Mouse (Mus musculus): ENCODE data around the gene P3h1.
"Not testable (repeated sequence)": the region's sequence is repeated elsewhere in the genome, so short reads cannot be mapped to it uniquely, and the experiment has no call there.

P3h1 gene

DNA sequence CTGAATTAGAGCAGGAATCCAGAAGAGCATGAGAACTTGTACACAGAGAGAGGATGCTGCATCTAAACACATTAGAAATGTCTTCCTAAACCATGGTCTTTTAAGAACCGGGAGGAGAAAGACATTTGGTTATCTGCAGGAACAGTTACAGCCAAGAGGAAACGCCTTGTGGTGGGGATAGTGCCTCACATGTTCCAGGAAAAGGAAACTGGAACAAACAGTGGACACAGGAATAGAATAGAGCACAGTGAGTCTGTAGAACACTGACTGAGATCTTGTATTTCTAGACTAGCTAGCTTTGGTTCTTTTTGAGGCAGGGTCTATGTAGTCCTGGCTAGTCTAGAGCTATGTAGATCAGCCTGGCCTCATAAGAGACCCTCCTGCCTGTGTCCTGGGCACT, 42.5 kb downstream of the P3h1 start:
- no peak for DNase-seq (ENCODE audit: low read depth)

DNA sequence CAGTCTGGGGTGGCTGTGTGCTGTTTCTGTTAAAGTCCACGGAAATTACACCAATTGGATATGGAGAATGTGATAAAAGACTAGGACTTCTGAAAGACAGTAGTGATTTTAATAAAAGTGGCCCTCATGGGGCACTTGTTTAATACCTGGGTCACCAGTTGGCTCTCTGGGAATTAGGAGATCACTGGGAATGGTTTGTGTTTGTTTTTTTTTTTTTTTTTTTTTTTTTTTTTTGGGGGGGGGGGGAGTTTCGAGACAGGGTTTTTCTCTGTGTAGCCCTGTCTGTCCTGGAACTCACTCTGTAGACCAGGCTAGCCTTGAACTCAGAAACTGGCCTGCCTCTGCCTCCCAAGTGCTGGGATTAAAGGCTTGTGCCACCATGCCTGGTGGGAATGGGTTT, 43.0 kb downstream of the P3h1 start:
- DNase-seq (ENCODE audit: low read depth): no peak

- not testable (repeated sequence) for DNase-seq (ENCODE audit: low read depth)
Observed at GRCm38 (mm10) chr4:119278784-119279183, 46.1 kb downstream of the P3h1 start.

DNA sequence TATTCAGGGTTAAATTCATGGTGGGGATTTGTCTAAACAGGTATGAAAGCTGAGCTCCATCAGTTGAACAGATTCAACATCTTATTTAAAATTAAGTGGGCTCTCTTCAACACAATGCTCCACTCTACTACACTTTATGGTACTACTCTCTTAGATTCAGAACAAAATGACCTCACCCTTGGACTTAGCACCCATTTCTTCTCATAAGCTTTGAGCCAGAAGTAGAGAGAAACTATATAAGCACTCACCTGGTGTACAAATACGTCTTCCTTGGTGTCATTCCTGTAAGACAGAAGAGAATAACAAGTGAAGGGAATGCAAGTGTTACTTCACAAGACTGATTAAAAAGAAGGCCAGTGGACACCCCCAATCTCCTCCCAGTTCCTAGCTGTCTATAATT, 52.1 kb downstream of the P3h1 start:
- no peak for DNase-seq (ENCODE audit: low read depth)

- DNase-seq (ENCODE audit: low read depth): no peak
Observed at GRCm38 (mm10) chr4:119285336-119285735, 52.6 kb downstream of the P3h1 start.

DNA sequence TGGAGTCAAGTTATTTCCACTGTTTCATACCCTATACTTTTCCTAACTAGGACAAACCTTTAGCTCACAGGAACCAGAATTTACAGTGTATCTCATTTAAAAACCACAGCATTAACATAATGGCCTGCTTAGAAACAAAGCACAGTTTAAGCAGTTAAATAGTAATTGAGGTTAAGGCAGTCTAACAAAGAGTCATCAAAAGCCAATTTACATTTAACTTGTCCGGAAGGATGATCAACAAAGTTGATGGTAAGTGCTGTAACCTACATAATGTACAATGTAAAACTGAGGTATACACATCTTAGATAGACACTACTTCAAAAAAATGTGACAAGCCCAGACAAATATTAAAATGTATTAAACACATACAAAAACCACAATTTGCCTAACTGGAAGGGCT, 59.2 kb downstream of the P3h1 start:
- DNase-seq (ENCODE audit: low read depth): no peak

GRCm38 (mm10) chr4:119292771-119293573, 60.3 kb downstream of the P3h1 start:
- peak; percentile 65 for DNase-seq (ENCODE audit: low read depth)

DNA sequence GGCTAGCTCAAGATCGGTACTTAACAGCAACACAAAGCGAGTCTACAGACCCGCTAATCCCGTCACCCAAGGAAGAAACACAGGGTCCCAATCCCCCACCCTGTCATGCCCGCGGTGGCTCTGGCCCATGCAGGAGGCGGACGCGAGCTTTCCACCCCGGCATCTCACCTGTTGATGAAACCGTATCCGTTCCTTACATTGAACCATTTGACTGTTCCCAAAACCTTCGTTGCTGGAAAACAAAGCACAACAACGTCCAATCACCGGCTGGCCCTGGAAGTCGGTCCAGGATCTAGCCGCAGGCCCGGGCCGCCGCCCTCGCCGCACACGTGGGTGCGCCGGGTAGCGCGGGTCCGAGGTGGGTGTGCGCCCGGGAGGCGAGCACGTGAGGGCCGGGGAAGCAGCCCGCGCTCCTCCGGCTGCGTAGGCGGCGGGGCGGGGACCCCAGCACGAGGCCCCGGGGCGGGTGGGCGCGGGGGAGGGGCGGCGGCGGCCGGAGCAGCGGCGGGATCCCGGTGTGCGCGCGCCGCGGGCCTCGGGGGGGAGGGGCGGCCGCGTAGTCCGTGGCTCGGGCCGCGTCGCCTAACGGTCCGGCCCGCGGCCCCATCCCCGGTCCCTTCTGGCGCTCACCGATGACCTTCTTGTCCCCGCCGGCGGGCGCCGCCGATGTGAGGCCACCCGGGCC, 61.0 kb downstream of the P3h1 start:
- DNase-seq (ENCODE audit: low read depth): peak; percentile 55

- DNase-seq (ENCODE audit: low read depth): peak; percentile 98
Observed at GRCm38 (mm10) chr4:119294415-119295133, 61.9 kb downstream of the P3h1 start, which contains the start of gene Ybx1. TSS of gene Ybx1 (minus strand) at chr4:119294604.

GRCm38 (mm10) chr4:119295134-119295453, 62.4 kb downstream of the P3h1 start:
- no peak for DNase-seq (ENCODE audit: low read depth)

DNA sequence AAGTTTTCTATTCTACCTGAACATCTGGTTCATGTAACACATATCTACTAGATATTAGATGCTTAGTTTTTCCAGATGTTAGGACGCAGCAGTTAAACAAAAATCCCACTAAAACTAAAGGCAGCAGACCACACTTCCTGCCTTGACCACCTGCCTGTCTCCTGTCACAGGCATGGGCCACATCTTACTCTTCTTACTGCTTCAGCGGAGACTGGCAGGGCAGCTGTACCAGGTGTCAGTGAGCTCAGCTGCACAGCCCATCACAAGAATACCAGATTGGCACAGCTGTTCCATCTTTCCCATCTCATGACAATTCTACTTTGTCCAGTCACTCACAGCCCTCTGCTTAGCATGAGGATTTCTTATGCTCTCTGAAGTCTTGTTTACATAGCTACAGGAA, 64.6 kb downstream of the P3h1 start:
- no peak for DNase-seq (ENCODE audit: low read depth)
